Mouse (Mus musculus): Measurements from ENCODE around the gene Mri1.

Gene Mri1

GRCm38 (mm10) chr8:84256822-84257610 lies at the start of gene Mri1:
Gene Mri1, minus strand, starts transcription at chr8:84257326.
- in situ Hi-C loops (cut with MboI; ENCODE audit: unreplicated experiment in 2 of 2), result no loop called here

- in situ Hi-C loops (cut with MboI; ENCODE audit: unreplicated experiment in 2 of 2), result no loop called here
These were observed 46.8 kb upstream of the Mri1 start for GRCm38 (mm10) chr8:84303951-84304350.

- in situ Hi-C loops (cut with MboI; ENCODE audit: unreplicated experiment in 2 of 2), result loop anchor here in 1 of 2 experiments (25.0 kb wide), 1 partner anchor 515 kb away; the partner anchor contains the start of genes Dand5 and Nfix
These were observed 40.1 kb upstream of the Mri1 start for GRCm38 (mm10) chr8:84297029-84297785.

GRCm38 (mm10) chr8:84291688-84292087 lies 34.6 kb upstream of the Mri1 start:
- in situ Hi-C loops (cut with MboI; ENCODE audit: unreplicated experiment in 2 of 2), result loop anchor here (5.0 to 25.0 kb wide), 3 partner anchors 66 to 521 kb away; partner anchors contain the start of genes Dand5 (in 1 of the 2) and Nfix (in 1 of the 2)

GRCm38 (mm10) chr8:84291086-84291485 lies 34.0 kb upstream of the Mri1 start:
- in situ Hi-C loops (cut with MboI; ENCODE audit: unreplicated experiment in 2 of 2), result loop anchor here (5.0 to 25.0 kb wide), 3 partner anchors 66 to 521 kb away; partner anchors contain the start of genes Dand5 (in 1 of the 2) and Nfix (in 1 of the 2)

- in situ Hi-C loops (cut with MboI; ENCODE audit: unreplicated experiment in 2 of 2), result loop anchor here (5.0 to 25.0 kb wide), 3 partner anchors 74 to 523 kb away; partner anchors contain the start of genes Dand5 (in 1 of the 2), Nanos3 (in 1 of the 2) and Nfix (in 1 of the 2)
These were observed 31.8 kb upstream of the Mri1 start for GRCm38 (mm10) chr8:84288892-84289291.

- in situ Hi-C loops (cut with MboI; ENCODE audit: unreplicated experiment in 2 of 2), result loop anchor here (5.0 to 25.0 kb wide), 3 partner anchors 71 to 527 kb away; partner anchors contain the start of genes Dand5 (in 1 of the 2), Nanos3 (in 1 of the 2) and Nfix (in 1 of the 2)
These were observed 28.5 kb upstream of the Mri1 start for GRCm38 (mm10) chr8:84285665-84286064.

GRCm38 (mm10) chr8:84284608-84285063 lies 27.5 kb upstream of the Mri1 start:
- in situ Hi-C loops (cut with MboI; ENCODE audit: unreplicated experiment in 2 of 2), result loop anchor here (5.0 to 25.0 kb wide), 4 partner anchors 70 to 528 kb away; partner anchors contain the start of genes Nanos3 (in 2 of the 2), Dand5 (in 1 of the 2) and Nfix (in 1 of the 2)

GRCm38 (mm10) chr8:84280777-84281176 lies 23.7 kb upstream of the Mri1 start:
- in situ Hi-C loops (cut with MboI; ENCODE audit: unreplicated experiment in 2 of 2), result loop anchor here (5.0 to 25.0 kb wide), 4 partner anchors 66 to 532 kb away; partner anchors contain the start of genes Dand5 (in 1 of the 2), Nanos3 (in 1 of the 2) and Nfix (in 1 of the 2)

GRCm38 (mm10) chr8:84276447-84276846 lies 19.3 kb upstream of the Mri1 start:
- in situ Hi-C loops (cut with MboI; ENCODE audit: unreplicated experiment in 2 of 2), result loop anchor here in 1 of 2 experiments (25.0 kb wide), 1 partner anchor 536 kb away; the partner anchor contains the start of genes Dand5 and Nfix

- in situ Hi-C loops (cut with MboI; ENCODE audit: unreplicated experiment in 2 of 2), result loop anchor here in 1 of 2 experiments (5.0 kb wide), 1 partner anchor 237 kb away; no protein-coding TSS in a partner anchor
These were observed 16.8 kb upstream of the Mri1 start for GRCm38 (mm10) chr8:84273968-84274367.

GRCm38 (mm10) chr8:84272302-84272701 lies 15.2 kb upstream of the Mri1 start:
- in situ Hi-C loops (cut with MboI; ENCODE audit: unreplicated experiment in 2 of 2), result loop anchor here in 1 of 2 experiments (5.0 kb wide), 1 partner anchor 235 kb away; no protein-coding TSS in a partner anchor

- in situ Hi-C loops (cut with MboI; ENCODE audit: unreplicated experiment in 2 of 2), result loop anchor here in 1 of 2 experiments (5.0 kb wide), 1 partner anchor 233 kb away; no protein-coding TSS in a partner anchor
These were observed 13.0 kb upstream of the Mri1 start, which contains the start of gene Ccdc130 for GRCm38 (mm10) chr8:84269950-84270773. Gene Ccdc130, minus strand, starts transcription at chr8:84270380.

- in situ Hi-C loops (cut with MboI; ENCODE audit: unreplicated experiment in 2 of 2), result no loop called here
These were observed 4.0 kb upstream of the Mri1 start for GRCm38 (mm10) chr8:84261098-84261497.

- in situ Hi-C loops (cut with MboI; ENCODE audit: unreplicated experiment in 2 of 2), result no loop called here
These were observed 686 bp downstream of the Mri1 start for GRCm38 (mm10) chr8:84256458-84256821.

GRCm38 (mm10) chr8:84255858-84256257 lies 1.3 kb downstream of the Mri1 start:
- in situ Hi-C loops (cut with MboI; ENCODE audit: unreplicated experiment in 2 of 2), result no loop called here

- in situ Hi-C loops (cut with MboI; ENCODE audit: unreplicated experiment in 2 of 2), result no loop called here
These were observed 7.6 kb downstream of the Mri1 start, which contains the start of gene D8Ertd738e for GRCm38 (mm10) chr8:84249257-84250170. Gene D8Ertd738e, minus strand, starts transcription at chr8:84249719.

- in situ Hi-C loops (cut with MboI; ENCODE audit: unreplicated experiment in 2 of 2), result no loop called here
These were observed 15.3 kb downstream of the Mri1 start for GRCm38 (mm10) chr8:84241821-84242220.

Data from v-Abl transformed pro-B cells (cell line).